Mouse (Mus musculus): ENCODE data around the gene Atf6. TPM values are rescaled to one million over a fixed set of nuclear protein-coding genes. Genes with fewer than 3 reads are reported as not detected.

The Atf6 gene
- polyA plus RNA-seq, 1 experiment from 2014 or later: 10.1 TPM

- ATAC-seq (ENCODE audit: borderline replicate concordance, extremely low read depth, low FRiP score, low TSS enrichment): no peak
- 86% methylated on average over 7 of the region's 7 CpGs for WGBS
- Histone ChIP-seq H3K4me1 (no peaks in the 10 kb centered on the region), H3K9me3 (no peaks in the 10 kb centered on the region), H3K9ac (no peak overlapping the region), H3K4me2 (no peak overlapping the region), H3K36me3 (peaks cover 5% of the 10 kb centered on the region; the same call in 1 of the 2 replicates), H3K27me3 (no peaks in the 10 kb centered on the region), H3K4me3 (no peak overlapping the region), H3K27ac (no peak overlapping the region)
Observed at GRCm38 (mm10) chr1:170665200-170665599, 202.4 kb downstream of the Atf6 start.

DNA sequence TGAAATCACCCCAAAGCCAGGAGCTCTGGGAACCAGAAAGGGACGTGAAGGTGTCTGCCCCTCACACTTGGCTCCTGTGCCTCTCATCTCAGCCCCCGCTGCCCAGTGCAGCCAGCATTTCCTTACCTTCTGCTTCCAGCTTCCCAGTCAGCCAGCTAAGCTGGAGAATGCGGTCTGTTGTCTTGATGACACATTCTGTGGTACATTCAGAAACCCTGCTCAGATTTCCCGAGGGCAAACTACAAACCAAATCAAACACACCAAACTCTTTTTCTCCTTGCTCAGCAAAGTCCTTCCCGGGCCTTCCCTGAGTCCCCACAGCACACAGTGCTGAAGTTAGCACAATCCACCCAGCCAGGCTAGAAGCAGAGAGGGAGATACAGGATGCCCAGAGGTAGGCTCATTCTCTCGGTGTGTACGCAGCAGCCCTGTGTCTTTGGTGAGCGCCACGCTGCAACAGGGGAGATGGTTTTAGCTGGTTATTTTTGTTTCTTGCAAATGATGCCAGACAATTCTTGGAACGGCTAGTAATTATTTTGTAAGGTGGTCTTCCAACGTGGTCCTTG is 202.9 kb downstream of the Atf6 start:
- no peak for ATAC-seq (ENCODE audit: borderline replicate concordance, extremely low read depth, low FRiP score, low TSS enrichment)
- peaks cover 5% of the 10 kb centered on the region; the same call in 1 of the 2 replicates for H3K36me3 ChIP-seq

GRCm38 (mm10) chr1:170659260-170659659 is 208.3 kb downstream of the Atf6 start:
- Histone ChIP-seq H3K4me1 (no peaks in the 10 kb centered on the region), H3K9ac (no peak overlapping the region), H3K9me3 (no peaks in the 10 kb centered on the region), H3K36me3 (no peaks in the 10 kb centered on the region), H3K27me3 (no peaks in the 10 kb centered on the region), H3K4me3 (no peak overlapping the region), H3K27ac (no peak overlapping the region), H3K4me2 (no peak overlapping the region)
- WGBS: 60% methylated on average over 13 of the region's 13 CpGs
- no peak for ATAC-seq (ENCODE audit: borderline replicate concordance, extremely low read depth, low FRiP score, low TSS enrichment)

More for the DNA sequence above, 202.9 kb downstream of the Atf6 start:
- H3K9ac ChIP-seq: no peak overlapping the region
- H3K9me3 ChIP-seq: no peaks in the 10 kb centered on the region
- no peaks in the 10 kb centered on the region for H3K4me1 ChIP-seq
- no peak overlapping the region for H3K4me2 ChIP-seq
- no peaks in the 10 kb centered on the region for H3K27me3 ChIP-seq
- no peak overlapping the region for H3K4me3 ChIP-seq
- H3K27ac ChIP-seq: no peak overlapping the region
- 80% methylated on average over 11 of the region's 11 CpGs for WGBS

GRCm38 (mm10) chr1:170657643-170658314 is 209.8 kb downstream of the Atf6 start:
- H3K4me2 ChIP-seq: no peak overlapping the region
- H3K27ac ChIP-seq: no peak overlapping the region
- no peaks in the 10 kb centered on the region for H3K4me1 ChIP-seq
- H3K27me3 ChIP-seq: no peaks in the 10 kb centered on the region
- no peak overlapping the region for H3K9ac ChIP-seq
- no peaks in the 10 kb centered on the region for H3K36me3 ChIP-seq
- no peaks in the 10 kb centered on the region for H3K9me3 ChIP-seq
- WGBS: 65% methylated on average over 13 of the region's 13 CpGs
- no peak overlapping the region for H3K4me3 ChIP-seq
- no peak for ATAC-seq (ENCODE audit: borderline replicate concordance, extremely low read depth, low FRiP score, low TSS enrichment)

- H3K9ac ChIP-seq: no peak overlapping the region
- H3K27ac ChIP-seq: no peak overlapping the region
- no peak overlapping the region for H3K4me3 ChIP-seq
- no peaks in the 10 kb centered on the region for H3K4me1 ChIP-seq
- H3K27me3 ChIP-seq: no peaks in the 10 kb centered on the region
- no peaks in the 10 kb centered on the region for H3K9me3 ChIP-seq
- H3K4me2 ChIP-seq: no peak overlapping the region
- whole genome bisulfite sequencing: 46% methylated on average over 2 of the region's 2 CpGs
- no peaks in the 10 kb centered on the region for H3K36me3 ChIP-seq
- ATAC-seq (ENCODE audit: borderline replicate concordance, extremely low read depth, low FRiP score, low TSS enrichment): no peak
Observed at GRCm38 (mm10) chr1:170657228-170657521, 210.4 kb downstream of the Atf6 start.

DNA sequence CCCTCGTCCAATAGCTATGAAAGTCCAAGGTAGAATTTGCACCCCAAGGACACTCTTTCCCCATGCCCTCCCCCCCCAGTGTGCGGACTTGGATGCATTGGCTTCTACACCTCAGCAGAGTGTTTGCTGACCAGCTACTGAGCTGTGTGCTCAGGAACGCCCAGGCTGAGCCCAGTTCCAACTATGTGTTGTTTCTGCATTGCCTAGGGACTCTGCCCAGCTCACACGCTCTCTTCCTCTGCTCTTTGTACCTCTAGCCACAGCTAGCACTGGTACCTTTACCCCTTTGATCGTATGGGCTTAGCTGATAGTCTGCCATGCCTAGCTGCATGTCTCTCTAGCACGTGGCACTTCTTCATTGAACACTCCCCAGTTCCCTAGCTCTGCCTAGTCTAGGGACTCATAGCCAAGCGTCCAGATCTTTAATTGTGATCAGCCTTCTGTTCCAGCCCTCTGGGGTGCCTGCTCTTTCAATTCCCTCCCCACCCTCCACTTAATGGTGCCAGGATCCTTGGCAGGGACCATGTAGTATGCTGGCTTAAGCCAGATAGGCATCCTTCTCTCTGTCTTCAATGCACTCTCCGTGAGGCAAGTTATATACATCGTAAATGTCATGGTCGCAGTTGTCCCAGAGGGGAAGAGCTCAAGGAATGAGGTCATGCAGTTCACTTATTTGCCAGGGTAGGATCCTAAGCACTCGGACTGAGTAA is 210.9 kb downstream of the Atf6 start:
- Histone ChIP-seq H3K9ac (no peak overlapping the region), H3K4me3 (no peak overlapping the region), H3K36me3 (no peaks in the 10 kb centered on the region), H3K27me3 (no peaks in the 10 kb centered on the region), H3K4me2 (no peak overlapping the region), H3K9me3 (no peaks in the 10 kb centered on the region), H3K4me1 (no peaks in the 10 kb centered on the region), H3K27ac (no peak overlapping the region)
- 79% methylated on average over 11 of the region's 11 CpGs for WGBS
- ATAC-seq (ENCODE audit: borderline replicate concordance, extremely low read depth, low FRiP score, low TSS enrichment): no peak

- Histone ChIP-seq H3K4me3 (no peak overlapping the region), H3K27ac (no peak overlapping the region), H3K9ac (no peak overlapping the region), H3K4me1 (peaks cover 4% of the 10 kb centered on the region; the same call in 1 of the 2 replicates), H3K9me3 (no peaks in the 10 kb centered on the region), H3K27me3 (no peaks in the 10 kb centered on the region), H3K36me3 (no peaks in the 10 kb centered on the region), H3K4me2 (no peak overlapping the region)
- ATAC-seq (ENCODE audit: borderline replicate concordance, extremely low read depth, low FRiP score, low TSS enrichment): no peak
- WGBS: 61% methylated on average over 5 of the region's 5 CpGs
Observed at GRCm38 (mm10) chr1:170655280-170655917, 212.2 kb downstream of the Atf6 start.

Other genes starting within 250 kb of the Atf6 start
- gene Olfml2b, start 223.2 kb downstream of the Atf6 start, polyA plus RNA-seq (2015; fragmentation: Nextera tagmentation; extraction: Ambion mirVana): 20.9 and 21.2 TPM in 2 replicates
- 0.20 and 0.79 TPM in 2 replicates for gene Gm26620, start 17.3 kb upstream of the Atf6 start, polyA plus RNA-seq (2015; fragmentation: Nextera tagmentation; extraction: Ambion mirVana)
- 34.1 and 37.0 TPM in 2 replicates for gene Dusp12, start 17.8 kb upstream of the Atf6 start, polyA plus RNA-seq (2015; fragmentation: Nextera tagmentation; extraction: Ambion mirVana)
- not detected in 2 replicates for gene Fcrlb, start 45.2 kb upstream of the Atf6 start, polyA plus RNA-seq (2015; fragmentation: Nextera tagmentation; extraction: Ambion mirVana)
- gene Fcrla, start 59.8 kb upstream of the Atf6 start, polyA plus RNA-seq (2015; fragmentation: Nextera tagmentation; extraction: Ambion mirVana): 0.14 TPM in 1 of 2 replicates, not detected in the other
- gene Fcgr2b, start 108.8 kb upstream of the Atf6 start, polyA plus RNA-seq (2015; fragmentation: Nextera tagmentation; extraction: Ambion mirVana): 2.8 and 3.7 TPM in 2 replicates
- gene Fcgr4, start 151.1 kb upstream of the Atf6 start, polyA plus RNA-seq (2015; fragmentation: Nextera tagmentation; extraction: Ambion mirVana): 0.42 and 0.66 TPM in 2 replicates
- gene Fcgr3, start 197.2 kb upstream of the Atf6 start, polyA plus RNA-seq (2015; fragmentation: Nextera tagmentation; extraction: Ambion mirVana): 13.2 and 15.1 TPM in 2 replicates
- 7.2 and 8.3 TPM in 2 replicates for gene Cfap126, start 246.1 kb upstream of the Atf6 start, polyA plus RNA-seq (2015; fragmentation: Nextera tagmentation; extraction: Ambion mirVana)

Measured in lung, embryonic 15.5 days (tissue).